Mouse (Mus musculus): ENCODE measurements around the gene Capg. TPM values are rescaled to one million over a fixed set of nuclear protein-coding genes. Genes with fewer than 3 reads are reported as not detected.

The Capg gene
- polyA plus RNA-seq, 1 experiment from 2014 or later, result 4.9 TPM

DNA sequence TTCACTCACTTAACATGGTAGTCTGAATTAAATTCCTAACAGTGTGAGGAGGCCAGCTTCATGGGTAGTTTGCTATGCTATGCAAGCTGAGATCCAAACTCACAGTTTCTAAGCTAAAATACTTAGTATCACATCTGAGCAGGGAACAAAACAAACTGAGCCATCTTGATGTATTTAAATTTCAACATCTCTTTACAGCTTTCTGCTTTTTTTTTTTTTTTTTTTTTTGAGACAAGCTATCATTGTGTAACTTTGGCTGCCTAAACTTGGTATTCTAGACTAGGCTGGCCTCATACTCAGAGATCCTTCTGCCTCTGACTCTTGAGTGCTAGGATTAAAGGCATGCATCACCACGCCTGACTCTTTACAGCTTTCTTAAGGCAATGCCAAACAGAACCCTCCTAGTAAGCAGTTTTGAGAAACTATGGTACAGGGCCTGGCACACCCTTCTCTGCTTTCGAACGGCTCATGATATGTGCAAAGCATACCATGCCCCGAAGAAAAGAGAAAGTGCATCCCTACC is 64.5 kb downstream of the Capg start:
- ATAC-seq, result no peak
- Histone ChIP-seq H3K36me3 (ENCODE audit: control insufficient read depth, insufficient read depth) (peaks cover 32% of the 10 kb centered on the region), H3K4me2 (ENCODE audit: low read length) (no peak overlapping the region), H3K4me1 (replicated peaks; ENCODE audit: control insufficient read depth, insufficient read depth, low read length) (peaks cover 3% of the 10 kb centered on the region; the same call in 1 of the 2 replicates), H3K27me3 (replicated peaks; ENCODE audit: control insufficient read depth, insufficient read depth, low read length) (no peaks in the 10 kb centered on the region), H3K27ac (ENCODE audit: low read length) (no peak overlapping the region), H3K9ac (replicated peaks; ENCODE audit: low read depth, low read length) (no peak overlapping the region), H3K4me3 (replicated peaks; ENCODE audit: low read length) (no peak overlapping the region), H3K9me3 (ENCODE audit: control insufficient read depth, low read length) (no peaks in the 10 kb centered on the region)
- 87% methylated on average over 4 of the region's 4 CpGs for WGBS

DNA sequence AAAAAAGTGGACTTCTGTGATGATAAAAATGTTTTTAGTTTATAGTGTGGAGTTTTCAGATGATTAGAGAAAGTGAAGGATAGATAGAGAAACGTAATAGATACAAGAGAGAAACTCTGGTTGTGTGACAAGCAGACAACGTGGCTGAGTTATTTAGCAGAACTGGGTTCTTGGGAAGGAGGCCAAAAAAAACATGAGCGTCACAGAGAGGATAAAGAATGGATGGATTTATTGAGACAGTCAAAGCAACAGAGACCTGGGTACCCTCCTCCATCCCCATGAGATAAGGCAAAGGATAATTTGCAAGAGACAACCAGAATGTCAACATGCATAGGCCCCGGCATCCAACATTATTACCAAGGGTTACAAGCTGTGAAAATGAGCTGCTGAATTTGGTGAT is 66.1 kb downstream of the Capg start:
- Histone ChIP-seq H3K36me3 (ENCODE audit: control insufficient read depth, insufficient read depth) (peaks cover 32% of the 10 kb centered on the region), H3K9ac (replicated peaks; ENCODE audit: low read depth, low read length) (no peak overlapping the region), H3K27me3 (replicated peaks; ENCODE audit: control insufficient read depth, insufficient read depth, low read length) (no peaks in the 10 kb centered on the region), H3K27ac (ENCODE audit: low read length) (no peak overlapping the region), H3K9me3 (ENCODE audit: control insufficient read depth, low read length) (no peaks in the 10 kb centered on the region), H3K4me2 (ENCODE audit: low read length) (no peak overlapping the region), H3K4me3 (replicated peaks; ENCODE audit: low read length) (no peak overlapping the region), H3K4me1 (replicated peaks; ENCODE audit: control insufficient read depth, insufficient read depth, low read length) (peaks cover 17% of the 10 kb centered on the region)
- WGBS, result 82% methylated on average over 4 of the region's 4 CpGs
- no peak for ATAC-seq

Other genes with a start within 250 kb of the Capg start
- gene Sftpb, start 239.8 kb upstream of the Capg start, polyA plus RNA-seq (2015; fragmentation: Nextera tagmentation; extraction: Ambion mirVana), result 0.14 and 0.29 TPM in 2 replicates
- gene Usp39, start 199.2 kb upstream of the Capg start, polyA plus RNA-seq (2015; fragmentation: Nextera tagmentation; extraction: Ambion mirVana), result 48.5 and 51.5 TPM in 2 replicates
- 19.7 and 20.9 TPM in 2 replicates for gene 0610030E20Rik, start 197.1 kb upstream of the Capg start, polyA plus RNA-seq (2015; fragmentation: Nextera tagmentation; extraction: Ambion mirVana)
- gene Tmem150a, start 188.9 kb upstream of the Capg start, polyA plus RNA-seq (2015; fragmentation: Nextera tagmentation; extraction: Ambion mirVana), result 17.9 and 21.0 TPM in 2 replicates
- 127 and 139 TPM in 2 replicates for gene Rnf181, start 177.4 kb upstream of the Capg start, polyA plus RNA-seq (2015; fragmentation: Nextera tagmentation; extraction: Ambion mirVana)
- 10.5 and 12.6 TPM in 2 replicates for gene Vamp5, start 163.9 kb upstream of the Capg start, polyA plus RNA-seq (2015; fragmentation: Nextera tagmentation; extraction: Ambion mirVana)
- 14.4 and 14.6 TPM in 2 replicates for gene Vamp8, start 153.7 kb upstream of the Capg start, polyA plus RNA-seq (2015; fragmentation: Nextera tagmentation; extraction: Ambion mirVana)
- 16.4 and 17.2 TPM in 2 replicates for gene Ggcx, start 130.1 kb upstream of the Capg start, polyA plus RNA-seq (2015; fragmentation: Nextera tagmentation; extraction: Ambion mirVana)
- gene Mat2a, start 104.8 kb upstream of the Capg start, polyA plus RNA-seq (2015; fragmentation: Nextera tagmentation; extraction: Ambion mirVana), result 399 TPM in 2 replicates
- 0.39 and 0.52 TPM in 2 replicates for gene Sh2d6, start 22.7 kb upstream of the Capg start, polyA plus RNA-seq (2015; fragmentation: Nextera tagmentation; extraction: Ambion mirVana)
- 16.9 and 17.0 TPM in 2 replicates for gene Elmod3, start 54.0 kb downstream of the Capg start, polyA plus RNA-seq (2015; fragmentation: Nextera tagmentation; extraction: Ambion mirVana)
- 4.1 and 5.0 TPM in 2 replicates for gene Retsat, start 54.1 kb downstream of the Capg start, polyA plus RNA-seq (2015; fragmentation: Nextera tagmentation; extraction: Ambion mirVana)
- gene Tgoln1, start 72.6 kb downstream of the Capg start, polyA plus RNA-seq (2015; fragmentation: Nextera tagmentation; extraction: Ambion mirVana), result 34.6 and 38.0 TPM in 2 replicates
- 4.8 and 6.2 TPM in 2 replicates for gene Tcf7l1, start 244.9 kb downstream of the Capg start, polyA plus RNA-seq (2015; fragmentation: Nextera tagmentation; extraction: Ambion mirVana)